Mouse (Mus musculus) retina, adult 2 months (tissue): ENCODE data around the gene Mapk8ip2.

Source experiments
- DNase-seq: peaks from one replicate; pipeline ENCODE4 v3.0.0-alpha.2; 2012; ENCODE audit warnings: low read depth, low spot score

Mapk8ip2 gene

DNA sequence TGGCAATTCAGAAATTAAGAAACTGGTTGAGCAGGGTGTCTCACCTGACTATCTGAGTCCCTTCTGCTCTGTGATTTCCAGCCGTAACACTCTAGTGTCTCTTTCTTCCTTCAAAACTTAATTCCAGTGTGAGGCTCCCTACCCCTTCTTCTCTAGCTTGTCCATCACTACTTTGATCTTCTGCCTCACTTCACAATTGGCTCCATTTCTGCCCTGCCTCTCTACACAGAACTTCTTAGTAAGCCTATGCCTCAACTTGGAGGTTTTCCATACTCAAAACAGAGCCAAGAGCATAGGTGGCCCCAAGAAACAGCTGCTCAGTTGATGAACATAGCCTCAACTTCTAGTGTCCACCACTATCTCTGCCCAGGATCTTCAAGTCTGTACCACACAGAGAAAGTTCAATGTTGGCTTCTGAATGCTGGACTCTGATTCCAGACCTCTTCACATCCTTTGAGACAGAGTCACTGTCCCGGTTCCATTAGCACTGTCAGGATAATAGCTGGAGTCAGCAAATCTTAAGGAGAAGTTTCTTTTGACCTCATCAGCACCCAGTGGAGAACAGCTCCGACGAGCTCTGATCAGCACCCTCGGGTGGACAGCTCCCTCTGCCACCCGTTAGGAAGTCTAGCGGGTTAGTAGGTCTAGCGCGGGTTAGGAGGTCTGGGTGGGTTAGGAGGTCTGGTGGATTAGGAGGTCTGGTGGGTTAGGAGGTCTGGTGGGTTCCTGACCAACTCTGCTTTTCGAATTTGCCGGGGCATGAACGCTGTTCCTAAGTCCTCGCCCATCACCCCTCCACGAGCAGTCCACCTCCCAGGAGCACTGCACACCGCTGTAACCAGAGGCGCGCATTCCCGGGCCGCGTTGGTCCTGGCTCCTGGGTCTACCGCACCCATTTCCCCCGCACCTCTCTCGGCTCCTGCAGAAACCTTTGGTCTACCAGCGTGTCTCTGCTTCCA is 528 bp upstream of the Mapk8ip2 start:
- no peak for DNase-seq

DNA sequence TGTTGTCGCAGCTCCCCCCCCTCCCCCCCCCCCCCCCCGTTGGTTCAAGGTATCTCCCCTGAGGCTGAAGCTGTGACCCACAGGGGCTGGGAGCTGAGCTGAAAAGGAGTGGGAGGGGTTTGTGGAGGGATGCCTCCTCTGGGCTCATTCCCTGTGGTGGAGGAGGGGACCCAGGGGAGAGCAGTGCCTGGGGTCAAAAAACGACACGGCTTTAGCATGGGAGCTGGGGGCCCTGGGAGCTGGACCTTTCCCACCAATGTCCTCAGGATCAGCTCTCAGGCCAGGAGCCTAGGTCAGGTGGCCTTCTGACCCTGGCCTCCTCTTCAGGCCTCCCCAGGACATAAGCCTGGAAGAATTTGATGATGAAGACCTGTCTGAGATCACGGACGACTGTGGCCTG is 1.1 kb downstream of the Mapk8ip2 start:
- no peak for DNase-seq

DNA sequence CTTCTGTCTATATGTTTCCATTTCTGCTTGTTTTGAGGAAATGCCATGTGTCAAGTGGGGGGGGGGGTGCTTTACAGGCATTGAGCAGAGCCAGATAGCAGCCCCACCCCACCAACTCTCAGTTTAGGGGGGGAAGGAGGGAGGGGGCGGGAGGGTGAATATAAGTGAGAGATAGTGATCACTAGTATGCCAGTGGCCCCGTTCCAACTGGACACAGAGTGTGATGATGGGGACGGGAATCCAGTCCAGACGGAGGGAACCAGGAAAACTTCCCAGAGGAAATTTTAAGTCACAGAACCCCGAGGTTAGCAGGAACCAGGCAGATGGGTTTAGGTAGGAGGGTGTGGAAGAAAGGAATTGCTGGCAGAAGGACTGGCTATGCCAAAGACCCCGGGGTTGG is 1.9 kb downstream of the Mapk8ip2 start:
- no peak for DNase-seq

DNA sequence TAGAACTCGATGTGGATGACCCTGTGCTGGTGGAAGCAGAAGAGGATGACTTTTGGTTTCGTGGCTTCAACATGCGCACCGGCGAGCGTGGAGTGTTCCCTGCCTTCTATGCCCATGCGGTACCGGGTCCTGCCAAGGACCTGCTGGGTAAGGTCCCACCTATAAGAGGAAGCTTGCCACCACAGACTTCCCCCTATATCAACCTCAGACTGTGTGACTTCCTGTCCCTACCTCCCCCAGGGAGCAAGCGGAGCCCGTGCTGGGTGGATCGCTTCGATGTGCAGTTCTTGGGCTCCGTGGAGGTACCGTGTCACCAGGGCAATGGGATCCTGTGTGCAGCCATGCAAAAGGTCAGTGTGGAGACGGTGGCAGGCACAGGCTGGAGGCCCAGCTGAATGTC is 5.2 kb downstream of the Mapk8ip2 start:
- DNase-seq: no peak

DNA sequence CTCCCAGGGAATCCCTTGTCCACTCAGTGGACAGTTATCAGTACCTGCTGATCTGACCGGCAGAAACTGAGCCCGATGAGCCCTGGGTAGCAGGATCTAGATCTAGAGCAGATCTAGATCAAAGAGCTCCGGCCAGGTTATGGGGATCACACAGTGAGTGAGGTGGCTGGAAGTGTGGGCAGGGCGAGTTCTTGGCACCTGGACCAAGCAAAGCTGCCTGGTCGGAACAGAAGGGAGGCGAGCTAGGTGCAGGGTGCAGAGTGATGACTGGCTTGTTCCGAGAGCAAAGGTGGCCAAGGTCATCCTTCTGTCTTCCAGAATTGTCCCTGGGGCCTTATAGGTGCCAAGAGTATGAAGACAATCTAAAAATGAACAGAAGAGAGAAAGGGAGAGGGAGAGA is 6.1 kb downstream of the Mapk8ip2 start:
- DNase-seq: no peak

DNA sequence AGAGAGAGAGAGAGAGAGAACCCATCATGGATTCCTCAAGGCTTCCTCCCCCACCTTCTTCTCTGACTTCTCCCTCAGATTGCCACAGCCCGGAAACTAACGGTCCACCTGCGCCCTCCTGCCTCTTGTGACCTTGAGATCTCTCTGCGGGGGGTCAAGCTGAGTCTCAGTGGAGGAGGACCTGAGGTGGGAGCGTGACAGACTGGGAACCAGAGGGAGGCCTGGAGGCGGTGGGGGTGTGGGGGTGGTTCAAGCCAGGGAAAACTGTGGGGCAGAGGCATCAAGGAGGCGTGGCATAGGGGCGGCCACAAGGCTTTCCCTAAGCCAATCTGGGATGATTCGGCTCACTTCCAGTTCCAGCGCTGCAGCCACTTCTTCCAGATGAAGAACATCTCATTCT is 6.6 kb downstream of the Mapk8ip2 start:
- DNase-seq: no peak

DNA sequence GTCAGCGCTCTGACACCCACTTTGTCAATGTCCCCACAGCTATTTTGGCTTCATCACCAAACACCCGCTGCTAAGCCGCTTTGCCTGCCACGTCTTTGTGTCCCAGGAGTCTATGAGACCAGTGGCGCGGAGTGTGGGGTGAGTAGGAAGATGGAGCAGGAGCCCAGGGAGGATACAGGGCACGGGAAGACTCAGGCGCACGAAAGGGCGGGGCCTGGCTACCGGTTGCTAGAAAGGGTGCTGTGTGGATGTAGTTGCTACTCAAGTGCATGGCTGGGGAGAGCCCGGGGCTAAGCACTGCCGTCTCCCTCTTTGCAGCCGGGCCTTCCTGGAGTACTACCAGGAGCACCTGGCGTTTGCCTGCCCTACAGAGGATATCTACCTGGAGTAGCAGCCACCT is 7.6 kb downstream of the Mapk8ip2 start:
- DNase-seq: no peak

DNA sequence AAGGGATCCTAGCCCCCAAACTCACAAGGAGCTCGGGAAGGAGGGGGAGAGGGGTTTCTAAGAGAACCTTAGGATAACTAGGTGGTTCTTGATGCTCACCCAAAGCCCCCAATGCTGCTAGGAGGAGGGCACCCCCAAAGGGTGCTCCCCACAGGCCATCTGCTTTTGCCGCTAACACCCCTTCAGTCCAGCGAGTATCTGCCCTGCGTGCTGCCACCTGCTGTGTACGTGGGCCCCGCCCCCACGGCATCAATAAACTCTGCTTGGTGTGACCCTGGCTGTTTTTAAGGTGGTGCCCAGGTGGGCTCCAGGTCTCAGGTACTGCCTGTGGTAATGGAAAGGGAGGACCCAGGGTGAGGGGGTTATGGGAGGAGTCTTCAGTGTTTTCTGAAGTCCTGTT is 8.5 kb downstream of the Mapk8ip2 start:
- DNase-seq: no peak

DNA sequence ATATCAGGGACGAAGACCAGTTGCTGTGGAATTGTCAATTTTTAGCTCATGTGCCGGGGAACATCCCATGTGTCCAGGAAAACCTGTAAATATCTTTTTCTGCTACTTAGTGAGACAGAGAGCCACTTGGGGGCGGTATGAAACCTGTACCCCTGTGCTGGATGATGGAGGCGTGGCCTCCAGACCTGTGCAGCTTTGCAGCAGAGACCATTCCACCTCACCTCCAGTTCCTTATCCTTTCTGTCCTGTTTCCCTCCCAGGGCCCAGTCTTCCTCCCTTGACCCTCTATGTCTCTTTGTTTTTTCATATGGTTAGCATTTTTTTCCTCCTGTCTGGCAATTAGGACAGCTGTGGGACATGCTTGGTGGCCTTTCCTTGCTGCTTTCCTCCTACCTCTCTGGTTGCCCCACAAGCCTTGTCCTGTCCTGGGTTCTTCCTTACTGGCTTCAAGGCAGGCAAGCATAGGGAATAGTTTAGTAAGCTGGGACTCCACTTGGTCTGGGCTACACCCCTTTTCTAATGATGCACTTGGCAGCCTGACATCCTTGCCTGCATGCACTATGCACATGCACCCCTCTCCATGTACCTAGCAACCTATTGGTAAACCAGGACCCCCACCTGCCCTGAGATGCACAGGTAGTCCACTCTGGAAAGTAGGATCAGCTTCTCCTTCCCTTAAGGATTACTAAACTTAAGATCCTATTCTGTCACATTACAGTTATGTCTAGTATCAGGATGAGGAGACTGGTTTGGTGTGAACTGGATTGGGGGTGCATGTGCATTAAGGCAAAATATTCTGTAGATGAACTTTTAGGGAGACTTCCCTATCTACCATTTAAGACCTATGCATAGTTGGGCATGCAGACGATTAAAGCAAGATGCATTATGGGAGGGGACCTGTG is 9.9 kb downstream of the Mapk8ip2 start:
- no peak for DNase-seq

DNA sequence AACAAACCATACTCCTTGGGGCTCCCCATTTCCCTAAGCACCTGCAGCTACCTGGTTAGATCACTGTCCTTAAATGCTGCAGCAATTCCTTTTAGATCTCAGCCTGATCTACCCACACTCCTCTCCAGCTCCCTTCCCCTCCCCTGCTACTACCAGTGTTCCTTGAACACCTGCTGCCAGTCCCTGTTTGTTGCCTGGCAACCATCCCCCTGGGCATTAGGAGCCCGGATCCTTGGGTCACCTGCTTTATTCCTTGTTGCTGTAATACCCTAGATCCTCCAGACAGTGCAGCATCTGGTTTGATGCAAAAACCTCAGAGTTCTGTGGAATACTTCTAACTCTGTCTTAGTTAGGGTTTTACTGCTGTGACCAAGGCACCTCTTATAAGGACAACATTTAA is 11.3 kb downstream of the Mapk8ip2 start:
- no peak for DNase-seq

DNA sequence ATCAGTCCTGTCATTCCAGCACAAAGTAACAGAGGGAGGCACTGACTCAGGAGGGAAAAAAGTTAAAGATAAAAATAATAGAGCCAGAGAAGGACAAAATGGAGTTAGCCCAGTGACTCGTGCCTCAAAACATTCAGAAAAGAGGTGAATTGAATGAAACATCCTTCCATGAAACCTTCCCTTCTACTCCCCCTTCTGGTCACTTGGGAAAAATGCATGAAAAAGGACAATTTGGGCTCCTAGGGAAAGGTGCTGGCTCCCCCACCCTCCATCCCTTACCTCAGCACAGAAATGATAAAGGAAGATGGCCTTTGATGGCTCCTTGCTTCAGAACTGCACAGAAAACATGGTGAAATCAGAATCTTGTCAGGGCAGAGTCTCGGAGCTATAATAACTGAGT is 14.9 kb downstream of the Mapk8ip2 start:
- DNase-seq: no peak

DNA sequence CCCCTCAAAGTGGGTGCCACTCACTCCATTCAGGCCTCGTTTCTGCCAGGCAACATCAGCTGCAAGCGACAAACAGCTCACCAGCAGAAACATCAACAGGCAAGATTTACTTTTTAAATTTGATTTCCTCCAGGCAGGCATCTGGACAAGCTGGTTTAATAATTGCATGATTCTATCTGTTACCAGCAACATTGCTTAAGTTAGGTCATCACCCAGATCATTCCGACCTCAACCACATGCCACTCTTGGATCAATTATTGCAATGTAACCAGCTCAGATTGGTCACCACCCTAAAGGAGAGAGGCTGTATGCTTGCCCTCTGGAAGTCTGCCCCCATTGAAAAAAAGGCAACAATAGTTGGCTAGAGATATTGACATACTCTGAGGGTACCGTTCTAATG is 17.8 kb downstream of the Mapk8ip2 start:
- no peak for DNase-seq

DNA sequence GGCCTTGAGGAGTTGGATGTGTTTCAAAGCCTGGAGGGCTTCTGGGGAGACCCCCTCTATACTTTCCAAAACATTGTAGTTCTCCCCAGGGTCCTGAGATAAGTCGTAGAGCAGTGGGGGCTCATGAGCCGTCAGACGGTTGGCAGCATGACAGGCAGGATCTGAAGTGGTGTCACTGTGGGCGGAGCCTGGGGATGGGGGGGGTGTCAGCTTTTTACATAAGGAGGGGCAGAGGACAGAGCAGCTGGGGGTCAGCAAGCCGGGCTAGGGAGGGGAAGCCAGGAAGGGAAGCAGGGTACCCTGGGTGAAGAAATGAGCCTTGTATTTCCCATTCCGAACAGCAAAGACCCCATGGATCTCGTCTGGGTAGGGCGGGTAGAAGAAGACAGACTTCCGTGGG is 19.7 kb downstream of the Mapk8ip2 start:
- no peak for DNase-seq

DNA sequence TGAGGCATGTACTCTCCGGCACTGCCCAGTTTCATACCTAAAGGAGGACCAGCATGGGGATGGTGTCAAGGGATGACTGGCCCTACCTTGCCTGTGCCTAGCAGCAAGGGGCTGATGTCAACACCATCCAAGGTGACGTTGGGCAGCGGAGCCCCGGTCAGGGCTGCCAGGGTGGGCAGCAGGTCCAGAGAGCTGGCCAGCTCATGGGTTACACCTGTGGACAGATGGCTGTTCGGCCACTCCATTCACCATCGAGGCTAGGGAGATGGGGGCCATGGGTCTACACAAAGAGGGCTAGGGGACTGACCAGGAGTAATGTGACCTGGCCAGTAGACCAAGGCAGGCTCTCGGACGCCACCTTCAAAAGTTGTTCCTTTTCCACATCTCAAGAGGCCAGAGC is 20.2 kb downstream of the Mapk8ip2 start:
- DNase-seq: no peak

DNA sequence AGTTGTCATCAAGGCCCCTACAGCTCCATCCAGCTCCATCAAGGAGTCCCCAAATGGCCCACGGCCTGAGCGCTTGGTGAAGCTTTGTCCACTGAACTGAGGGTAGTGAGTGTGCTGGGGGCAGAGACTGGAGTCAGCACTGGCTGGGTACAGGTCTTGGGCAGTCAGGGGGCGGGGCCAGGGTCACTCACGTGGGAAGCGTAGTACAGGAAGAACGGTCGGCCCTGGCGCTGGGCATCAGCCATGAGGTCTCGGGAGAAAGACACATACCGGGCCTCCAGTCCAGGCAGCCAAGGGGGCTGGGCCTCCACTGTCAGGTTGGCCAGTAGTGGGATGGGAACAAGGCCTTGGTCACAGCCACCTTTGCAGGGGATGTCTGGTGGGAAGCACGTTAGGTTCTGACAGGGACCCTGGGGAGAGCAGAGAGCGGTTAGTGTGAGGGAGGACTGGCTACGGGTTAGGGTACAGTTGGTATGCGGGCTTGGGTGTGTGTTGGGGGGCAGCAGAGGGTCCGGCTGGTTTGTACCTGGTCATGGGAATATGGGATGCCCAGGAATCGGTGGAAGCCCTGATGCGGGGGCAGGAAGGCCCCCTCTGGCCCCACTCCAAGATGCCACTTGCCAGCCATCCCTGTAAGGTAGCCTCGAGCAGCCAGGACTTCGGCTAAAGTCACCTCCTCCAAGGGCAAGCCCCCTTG is 21.0 kb downstream of the Mapk8ip2 start:
- DNase-seq: no peak

DNA sequence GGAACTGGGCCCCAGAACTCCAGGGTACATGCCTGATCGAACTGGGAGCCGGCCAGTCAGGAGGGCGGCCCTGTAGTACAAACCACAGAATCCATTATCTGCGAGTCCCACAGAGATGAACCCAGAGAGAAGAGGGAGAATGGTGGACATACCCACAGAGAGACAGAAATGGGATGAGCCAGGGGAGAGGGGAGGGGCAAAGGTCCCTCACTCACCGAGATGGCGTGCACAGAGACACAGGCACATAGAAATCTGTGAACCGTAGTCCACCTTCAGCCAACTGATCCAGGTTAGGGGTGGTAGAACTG is 21.5 kb downstream of the Mapk8ip2 start:
- DNase-seq: no peak

DNA sequence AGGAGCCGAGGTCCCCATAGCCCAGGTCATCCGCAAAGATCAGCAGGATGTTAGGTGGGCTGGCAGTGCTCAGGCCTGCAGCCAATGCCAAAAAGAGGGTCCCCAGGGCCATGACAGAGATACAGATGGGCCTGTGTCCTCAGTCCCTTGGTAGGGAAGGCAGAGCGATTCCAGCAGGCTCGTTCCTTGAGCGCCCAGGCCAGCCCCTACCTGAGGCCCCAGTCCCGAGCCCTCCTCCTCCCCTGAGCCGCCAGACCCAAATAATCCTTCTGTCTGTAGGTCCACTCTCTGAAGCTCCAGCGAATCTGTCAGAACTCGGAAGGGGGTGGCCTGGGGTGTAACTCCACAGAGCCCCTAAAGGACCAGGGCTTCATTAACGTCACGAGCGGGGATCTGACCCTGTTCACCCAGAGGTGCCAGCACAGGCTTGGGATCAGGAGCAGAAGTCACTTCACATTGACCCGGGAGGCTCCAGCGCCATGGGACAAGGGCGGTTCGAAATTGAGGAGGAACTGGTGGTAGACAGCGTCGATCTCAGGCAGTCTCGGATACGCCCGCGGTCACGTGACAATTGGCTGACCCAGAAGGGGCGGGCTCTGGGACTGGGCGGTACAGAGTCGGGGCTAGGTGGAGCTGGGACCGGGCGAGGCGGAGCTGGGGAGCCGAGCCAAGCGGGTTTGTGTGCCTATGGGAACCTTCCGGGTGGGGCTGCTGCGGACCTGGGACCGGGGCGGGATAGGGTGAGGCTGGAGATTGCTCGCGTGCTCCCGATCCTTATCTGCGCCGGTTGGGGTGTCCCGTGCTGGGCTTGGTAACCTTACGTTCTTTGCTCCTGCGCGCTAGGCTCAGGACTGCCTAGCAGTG is 22.1 kb downstream of the Mapk8ip2 start:
- DNase-seq: peak; percentile 52

DNA sequence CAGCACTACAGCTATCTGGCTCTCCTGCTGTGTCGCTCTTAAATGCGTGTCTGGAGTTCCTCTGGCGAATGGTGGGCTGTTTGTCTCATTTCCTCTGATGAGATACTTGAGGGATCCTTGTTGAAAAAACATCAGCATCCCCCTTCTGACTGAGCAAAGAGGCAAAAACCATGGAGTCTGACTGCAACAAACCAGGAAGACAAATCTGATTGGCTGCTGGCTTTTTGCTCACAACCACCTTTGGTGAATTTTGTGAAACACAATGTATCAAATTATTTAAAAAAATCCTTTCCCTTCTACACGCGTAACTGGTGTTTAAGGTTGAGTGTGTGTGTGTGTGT is 22.7 kb downstream of the Mapk8ip2 start:
- no peak for DNase-seq

DNA sequence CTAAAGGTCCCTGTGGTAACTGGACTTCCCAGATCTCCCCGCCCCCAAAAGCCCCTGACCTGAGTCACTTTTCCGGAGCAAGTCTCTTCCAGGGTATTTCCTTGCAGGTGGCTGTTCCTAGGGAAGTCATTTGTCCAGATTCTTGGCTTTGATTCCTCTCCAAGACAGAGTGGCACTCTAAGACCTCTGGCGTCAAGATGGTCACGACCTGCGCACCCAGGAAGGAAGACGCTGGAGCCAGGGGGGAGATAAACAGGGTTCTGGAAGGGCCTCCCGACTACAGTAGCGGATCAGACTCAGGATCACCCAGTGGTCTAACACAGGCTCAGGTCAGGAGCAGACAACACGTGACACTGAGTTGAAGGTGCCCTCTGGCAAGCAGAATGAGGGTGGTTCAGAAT is 23.4 kb downstream of the Mapk8ip2 start, which contains the start of gene Arsa:
Gene Arsa, minus strand, starts transcription at position 335 of the 401 bp plus-strand sequence.
- no peak for DNase-seq

DNA sequence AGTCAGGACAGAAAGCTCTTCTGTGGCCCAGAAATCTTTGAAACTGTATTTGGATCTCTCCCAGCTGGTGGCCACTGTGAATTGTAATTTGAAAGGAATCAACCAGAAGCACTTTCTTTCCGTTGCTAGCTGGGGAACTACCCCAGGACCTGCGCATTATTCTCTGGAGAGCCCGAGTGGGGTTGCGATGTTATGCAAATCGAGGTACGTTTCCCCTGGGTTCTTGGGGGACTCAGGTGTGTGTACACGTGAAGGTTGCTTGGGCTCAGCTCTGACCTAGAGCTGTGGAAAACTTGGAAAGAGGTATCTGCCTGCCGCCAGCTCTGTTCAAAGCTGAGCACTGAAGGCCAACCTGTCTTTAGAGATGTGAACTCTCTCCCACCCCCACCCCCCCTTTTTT is 24.1 kb downstream of the Mapk8ip2 start:
- no peak for DNase-seq

DNA sequence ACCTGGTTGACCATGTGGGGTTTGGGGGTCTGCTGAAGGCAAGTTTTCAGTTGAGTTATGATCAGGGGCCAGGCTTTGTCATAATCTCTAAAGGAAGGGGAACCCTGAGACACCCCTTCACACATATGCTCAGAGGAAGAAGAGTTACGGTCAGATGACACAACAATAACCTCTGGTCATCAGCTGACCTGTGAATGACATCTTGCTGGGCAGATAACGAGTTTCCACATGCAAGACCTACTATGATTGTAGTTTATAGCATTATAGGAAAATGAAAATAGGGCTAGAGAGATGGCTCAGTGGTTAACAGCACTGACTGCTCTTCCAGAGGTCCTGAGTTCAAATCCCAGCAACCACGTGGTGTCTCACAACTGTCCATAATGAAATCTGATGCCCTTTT is 24.9 kb downstream of the Mapk8ip2 start:
- DNase-seq: no peak
